Mouse (Mus musculus): ENCODE results near the gene Lmtk2. TPM values are rescaled to one million over a fixed set of nuclear protein-coding genes. Genes with fewer than 3 reads are reported as not detected.

Lmtk2 gene
- polyA plus RNA-seq, 1 experiment from 2014 or later: 7.1 TPM

DNA sequence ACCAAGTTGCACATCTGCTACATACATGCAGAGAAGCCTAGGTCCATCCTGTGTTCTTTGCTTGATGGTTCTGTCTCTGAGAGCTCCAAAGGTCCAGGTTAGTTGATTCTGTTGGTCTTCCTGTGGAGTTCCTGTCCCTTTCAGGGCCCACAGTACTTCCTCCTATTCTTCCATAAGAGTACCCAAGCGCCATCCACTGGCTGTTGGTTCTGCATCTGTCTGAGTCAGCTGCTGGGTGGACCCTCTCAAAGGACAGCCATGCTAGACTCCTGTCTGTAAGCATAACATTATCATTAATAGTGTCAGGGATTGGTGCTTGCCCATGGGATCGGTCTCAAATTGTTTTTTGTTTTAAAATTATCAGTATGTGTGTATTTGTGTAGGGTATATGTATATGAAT, 13.8 kb downstream of the Lmtk2 start:
- Histone ChIP-seq H3K36me3 (no peaks in the 10 kb centered on the region), H3K9ac (no peak overlapping the region), H3K9me3 (no peaks in the 10 kb centered on the region), H3K4me1 (replicated peaks) (peaks cover 13% of the 10 kb centered on the region), H3K4me2 (no peak overlapping the region), H3K27me3 (no peaks in the 10 kb centered on the region), H3K4me3 (no peak overlapping the region), H3K27ac (replicated peaks) (no peak overlapping the region)
- WGBS: 85% methylated on average over 2 of the region's 2 CpGs
- no peak for ATAC-seq (ENCODE audit: low read depth)

DNA sequence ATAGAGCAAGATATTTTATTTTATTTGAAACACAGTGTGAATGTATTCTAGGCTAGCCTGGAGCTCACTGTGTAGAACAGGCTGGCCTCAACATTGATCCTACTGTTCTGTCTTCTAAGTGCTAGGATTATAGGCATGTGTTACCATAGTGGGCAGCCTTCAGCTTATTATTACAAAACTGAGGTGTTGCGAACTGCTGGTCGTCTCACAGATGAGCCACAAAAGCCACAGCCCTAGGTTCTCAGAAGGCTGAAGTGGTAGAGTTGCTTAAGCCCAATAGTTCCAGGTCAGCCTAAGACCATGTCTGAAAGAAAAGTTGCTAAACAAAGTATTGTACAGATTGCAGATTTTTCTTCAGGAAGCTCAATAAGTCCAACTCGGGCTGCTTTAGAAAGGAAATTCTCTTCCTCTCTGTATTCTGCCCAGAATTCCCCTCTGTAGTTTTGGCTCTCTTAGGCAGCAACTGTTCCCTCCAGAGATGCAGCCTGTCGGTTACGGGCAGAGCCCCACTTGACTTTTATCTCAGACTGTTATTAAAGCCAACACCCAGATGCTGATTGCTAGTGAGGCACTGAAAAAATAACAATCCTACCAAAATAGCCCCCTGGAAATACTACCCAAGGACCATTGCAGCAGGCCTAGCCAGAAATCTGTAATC, 14.9 kb downstream of the Lmtk2 start:
- no peak overlapping the region for H3K4me2 ChIP-seq
- WGBS: 84% methylated on average over 5 of the region's 5 CpGs
- ATAC-seq (ENCODE audit: low read depth): no peak

DNA sequence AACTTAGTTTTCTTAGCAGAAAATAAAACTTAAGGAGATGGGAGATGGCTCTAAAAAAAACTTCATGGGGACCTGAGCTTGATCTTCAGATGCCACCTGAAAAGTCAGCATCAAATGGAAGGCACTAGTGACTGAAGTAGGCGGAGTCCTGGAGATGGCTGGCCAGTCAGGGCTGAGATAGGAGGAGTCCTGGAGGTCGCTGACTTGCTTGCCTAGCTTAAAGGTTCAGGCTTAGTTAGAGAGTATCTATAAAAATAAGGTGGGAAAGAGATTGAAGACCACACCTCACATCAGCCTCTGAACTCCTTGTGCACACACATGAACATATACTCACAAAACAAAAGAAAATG, 15.4 kb downstream of the Lmtk2 start:
- no peak overlapping the region for H3K4me3 ChIP-seq
- no peak for ATAC-seq (ENCODE audit: low read depth)
- no peak overlapping the region for H3K4me2 ChIP-seq
- H3K36me3 ChIP-seq: no peaks in the 10 kb centered on the region
- H3K27me3 ChIP-seq: no peaks in the 10 kb centered on the region
- peaks cover 13% of the 10 kb centered on the region for H3K4me1 ChIP-seq (replicated peaks)
- no peaks in the 10 kb centered on the region for H3K9me3 ChIP-seq
- WGBS: 82% methylated on average over 2 of the region's 2 CpGs
- H3K27ac ChIP-seq (replicated peaks): no peak overlapping the region
- no peak overlapping the region for H3K9ac ChIP-seq

More for the DNA sequence above, 14.9 kb downstream of the Lmtk2 start:
- Histone ChIP-seq H3K27me3 (no peaks in the 10 kb centered on the region), H3K4me1 (replicated peaks) (peaks cover 13% of the 10 kb centered on the region), H3K4me3 (no peak overlapping the region), H3K36me3 (no peaks in the 10 kb centered on the region), H3K27ac (replicated peaks) (no peak overlapping the region), H3K9ac (no peak overlapping the region), H3K9me3 (no peaks in the 10 kb centered on the region)

DNA sequence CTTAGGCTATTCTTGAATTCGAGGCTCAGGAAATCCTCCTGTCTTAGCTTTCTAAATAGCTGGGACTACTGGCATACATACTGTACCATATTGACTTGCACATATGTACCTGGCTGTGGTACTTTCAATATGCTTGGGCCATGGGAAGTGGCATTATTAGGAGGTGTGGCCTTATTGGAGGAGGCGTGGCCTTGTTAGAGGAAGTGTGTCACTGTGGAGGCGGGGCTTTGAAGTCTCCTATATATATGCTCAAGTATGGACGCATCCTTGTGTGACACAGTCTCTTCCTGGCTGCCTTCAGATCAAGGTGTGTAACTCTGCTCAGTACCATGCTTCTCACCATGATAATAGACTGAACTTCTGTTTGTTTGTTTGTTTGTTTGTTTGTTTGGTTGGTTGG, 18.0 kb downstream of the Lmtk2 start:
- Histone ChIP-seq H3K4me3 (no peak overlapping the region), H3K4me1 (replicated peaks) (no peaks in the 10 kb centered on the region), H3K27me3 (no peaks in the 10 kb centered on the region), H3K36me3 (no peaks in the 10 kb centered on the region), H3K9me3 (no peaks in the 10 kb centered on the region), H3K27ac (replicated peaks) (no peak overlapping the region), H3K9ac (no peak overlapping the region), H3K4me2 (no peak overlapping the region)
- ATAC-seq (ENCODE audit: low read depth): no peak
- 98% methylated on average over 4 of the region's 4 CpGs for WGBS

DNA sequence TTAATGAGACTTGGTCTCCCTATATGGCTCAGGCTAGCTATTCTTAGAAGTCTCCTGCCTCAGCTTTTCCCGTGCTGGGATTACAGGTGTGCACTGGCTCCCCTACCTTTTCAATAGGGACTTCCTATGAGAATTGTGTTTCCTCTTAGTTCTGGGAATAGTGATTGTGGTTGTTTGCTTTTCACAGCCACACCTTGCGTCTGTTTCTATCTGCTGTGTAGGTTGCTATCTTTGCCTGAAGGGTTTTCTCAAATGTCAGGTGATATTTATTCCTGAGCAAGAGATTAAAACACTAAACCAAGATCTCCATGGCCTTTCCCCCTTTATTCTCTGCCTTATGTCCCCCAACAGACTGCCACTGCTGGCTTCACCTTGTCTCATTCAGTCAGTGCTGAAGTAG, 19.1 kb downstream of the Lmtk2 start:
- Histone ChIP-seq H3K4me2 (no peak overlapping the region), H3K9ac (no peak overlapping the region), H3K4me3 (no peak overlapping the region), H3K4me1 (replicated peaks) (no peaks in the 10 kb centered on the region), H3K27me3 (no peaks in the 10 kb centered on the region), H3K27ac (replicated peaks) (no peak overlapping the region), H3K9me3 (no peaks in the 10 kb centered on the region), H3K36me3 (no peaks in the 10 kb centered on the region)
- WGBS: 88% methylated on average over 2 of the region's 2 CpGs
- no peak for ATAC-seq (ENCODE audit: low read depth)

DNA sequence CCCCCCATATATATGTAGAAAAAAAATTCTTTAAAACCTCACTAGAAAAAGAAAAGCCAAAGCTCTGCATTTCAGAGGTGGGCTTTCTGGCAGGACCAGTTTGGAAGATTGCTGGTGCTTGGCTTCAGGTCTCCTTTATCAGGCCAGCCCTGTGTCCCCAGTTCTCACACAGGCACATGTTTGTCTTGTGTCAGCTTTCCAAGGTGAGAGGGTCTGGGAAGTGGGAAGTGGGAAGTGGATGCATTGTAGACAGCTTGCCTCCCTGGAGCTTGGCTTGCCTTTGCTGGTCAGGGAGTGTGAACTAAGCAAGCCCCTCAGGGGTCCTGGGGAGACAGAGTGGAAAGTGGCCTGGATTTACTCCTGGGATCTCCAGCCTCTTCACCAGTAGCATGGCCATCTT, 21.3 kb downstream of the Lmtk2 start:
- H3K27me3 ChIP-seq: no peaks in the 10 kb centered on the region
- no peak overlapping the region for H3K9ac ChIP-seq
- H3K36me3 ChIP-seq: no peaks in the 10 kb centered on the region
- no peak overlapping the region for H3K4me2 ChIP-seq
- no peaks in the 10 kb centered on the region for H3K9me3 ChIP-seq
- ATAC-seq (ENCODE audit: low read depth): no peak
- H3K4me3 ChIP-seq: no peak overlapping the region
- peaks cover 15% of the 10 kb centered on the region for H3K4me1 ChIP-seq (replicated peaks)
- H3K27ac ChIP-seq (replicated peaks): no peak overlapping the region

DNA sequence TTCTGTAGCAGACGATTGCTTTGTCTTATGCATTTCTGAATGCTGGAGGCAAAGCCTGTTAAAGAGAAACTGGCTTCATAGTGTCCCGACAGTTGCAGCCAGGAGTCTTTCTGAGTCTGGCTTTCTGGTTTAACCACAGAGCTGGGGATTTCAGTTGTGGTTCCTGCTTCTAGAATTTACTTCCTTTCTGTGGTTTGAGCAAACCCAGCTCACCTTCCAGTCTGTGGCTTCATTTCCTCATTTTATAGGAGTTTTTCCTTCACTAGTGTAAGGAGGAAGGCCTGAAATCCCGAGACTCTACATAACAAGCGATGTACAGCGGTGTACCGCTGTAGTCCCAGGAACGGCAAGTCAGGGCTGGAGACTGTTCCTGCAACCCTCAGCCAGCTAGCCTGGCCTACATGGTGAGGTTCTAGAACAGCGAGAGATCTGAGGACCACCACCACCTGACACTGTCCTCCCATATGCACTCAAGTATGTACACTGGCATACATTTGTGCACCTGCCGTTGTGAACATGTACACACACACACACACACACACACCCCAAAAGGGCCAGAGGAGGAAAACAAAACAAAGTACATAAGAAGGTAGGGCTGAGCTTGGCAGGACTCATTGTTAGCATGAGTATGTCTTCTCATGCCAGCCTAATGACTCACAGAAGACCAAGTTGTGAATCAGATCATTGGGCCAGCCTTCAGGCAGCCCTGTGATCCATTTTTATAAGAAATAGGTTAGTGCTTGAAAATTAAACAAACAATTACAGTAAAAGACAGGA, 25.9 kb downstream of the Lmtk2 start:
- no peak overlapping the region for H3K4me2 ChIP-seq
- H3K9ac ChIP-seq: no peak overlapping the region
- peaks cover 24% of the 10 kb centered on the region for H3K4me1 ChIP-seq (replicated peaks)
- H3K4me3 ChIP-seq: no peak overlapping the region
- H3K36me3 ChIP-seq: peaks cover 13% of the 10 kb centered on the region
- no peaks in the 10 kb centered on the region for H3K27me3 ChIP-seq
- 82% methylated on average over 9 of the region's 9 CpGs for WGBS
- no peak for ATAC-seq (ENCODE audit: low read depth)
- no peaks in the 10 kb centered on the region for H3K9me3 ChIP-seq
- no peak overlapping the region for H3K27ac ChIP-seq (replicated peaks)

DNA sequence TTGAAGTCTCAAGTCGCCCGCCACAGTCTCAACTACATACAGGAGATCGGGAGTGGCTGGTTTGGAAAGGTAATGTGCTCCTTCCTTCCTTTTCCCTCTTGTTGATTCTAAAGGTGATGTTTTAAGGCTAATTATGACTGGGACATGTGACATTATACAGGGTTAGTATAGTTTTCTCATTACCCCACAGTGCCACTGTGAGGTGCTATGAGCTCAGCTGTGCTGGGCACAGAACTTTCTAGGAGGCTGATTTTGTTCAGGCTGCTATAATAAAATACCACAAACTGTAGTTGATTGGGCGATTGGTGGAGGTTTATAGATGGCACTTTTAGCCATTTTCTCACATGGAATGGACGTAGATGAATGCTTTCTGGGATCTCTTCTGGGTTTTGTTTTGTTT, 43.3 kb downstream of the Lmtk2 start:
- H3K4me1 ChIP-seq (replicated peaks): no peaks in the 10 kb centered on the region
- H3K27ac ChIP-seq (replicated peaks): no peak overlapping the region
- H3K4me2 ChIP-seq: no peak overlapping the region
- WGBS: 96% methylated on average over 5 of the region's 5 CpGs
- H3K9me3 ChIP-seq: no peaks in the 10 kb centered on the region
- no peak overlapping the region for H3K9ac ChIP-seq
- H3K4me3 ChIP-seq: no peak overlapping the region
- no peak for ATAC-seq (ENCODE audit: low read depth)
- H3K27me3 ChIP-seq: no peaks in the 10 kb centered on the region
- peaks cover 54% of the 10 kb centered on the region for H3K36me3 ChIP-seq

DNA sequence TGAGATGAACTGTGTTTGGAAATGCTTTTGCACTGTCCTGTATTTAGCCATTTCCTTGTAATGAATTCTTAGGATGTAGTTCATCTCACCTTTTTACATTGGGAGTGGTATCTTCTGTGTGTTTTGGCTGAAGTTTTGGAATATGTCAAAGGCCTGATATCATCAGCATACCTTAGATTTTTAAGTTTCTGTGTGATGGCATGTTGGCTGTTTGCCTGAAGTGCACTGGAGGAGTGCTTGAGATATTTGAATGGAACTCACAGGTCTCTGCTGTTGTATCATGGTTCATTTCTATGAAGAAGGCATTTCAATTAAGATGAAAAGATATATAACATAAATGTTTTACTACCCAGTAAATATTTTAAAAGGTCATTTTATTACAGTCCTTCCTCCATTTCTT, 46.7 kb downstream of the Lmtk2 start:
- no peak overlapping the region for H3K4me3 ChIP-seq
- peaks cover 71% of the 10 kb centered on the region for H3K36me3 ChIP-seq
- no peak overlapping the region for H3K27ac ChIP-seq (replicated peaks)
- H3K27me3 ChIP-seq: no peaks in the 10 kb centered on the region
- no peaks in the 10 kb centered on the region for H3K9me3 ChIP-seq
- no peak overlapping the region for H3K4me2 ChIP-seq
- no peak overlapping the region for H3K9ac ChIP-seq
- no peaks in the 10 kb centered on the region for H3K4me1 ChIP-seq (replicated peaks)
- ATAC-seq (ENCODE audit: low read depth): no peak

DNA sequence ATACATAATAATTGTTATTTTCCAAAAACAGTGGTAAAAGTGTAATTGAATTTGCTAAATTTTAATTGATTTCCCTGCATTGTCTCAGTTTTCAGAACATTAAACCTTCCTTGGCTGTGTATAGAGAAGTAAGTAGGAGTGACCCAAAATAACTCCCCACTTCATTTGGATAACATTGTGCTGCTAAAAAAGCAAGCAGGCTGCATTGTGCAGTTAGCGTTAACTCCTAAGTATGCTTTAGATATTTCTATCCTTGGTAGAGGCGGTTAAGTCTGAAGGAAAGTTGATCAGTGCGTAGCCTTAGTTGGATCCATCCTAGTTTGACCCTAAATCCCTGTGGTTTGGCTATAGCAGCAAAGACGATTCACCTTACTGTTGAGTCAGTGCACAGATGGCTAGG, 49.3 kb downstream of the Lmtk2 start:
- WGBS: 95% methylated on average over 4 of the region's 4 CpGs
- Histone ChIP-seq H3K9ac (no peak overlapping the region), H3K4me3 (no peak overlapping the region), H3K36me3 (peaks cover 61% of the 10 kb centered on the region), H3K4me1 (replicated peaks) (no peaks in the 10 kb centered on the region), H3K9me3 (no peaks in the 10 kb centered on the region), H3K27me3 (no peaks in the 10 kb centered on the region), H3K27ac (replicated peaks) (no peak overlapping the region), H3K4me2 (no peak overlapping the region)
- ATAC-seq (ENCODE audit: low read depth): no peak

DNA sequence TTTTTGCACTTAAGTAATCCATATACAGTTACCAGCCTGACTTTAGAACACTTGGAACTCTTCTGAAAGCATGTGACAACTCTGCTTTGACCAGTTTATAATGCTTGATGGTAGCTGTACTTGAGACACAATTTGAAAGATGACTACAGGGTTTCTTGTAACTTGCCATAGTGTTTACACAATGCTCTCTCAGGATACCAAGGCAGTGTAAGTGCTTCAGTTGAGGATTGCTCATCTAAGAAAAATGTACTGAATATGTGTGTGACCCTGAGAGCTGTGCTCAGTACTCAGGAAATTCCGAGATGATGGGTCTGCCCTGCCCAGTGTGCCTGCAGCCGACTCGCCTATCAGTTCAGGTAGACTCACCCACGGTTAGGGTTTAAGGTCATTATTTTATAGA, 51.0 kb downstream of the Lmtk2 start:
- Histone ChIP-seq H3K9ac (no peak overlapping the region), H3K27me3 (no peaks in the 10 kb centered on the region), H3K27ac (replicated peaks) (no peak overlapping the region), H3K4me2 (no peak overlapping the region), H3K36me3 (peaks cover 47% of the 10 kb centered on the region), H3K9me3 (no peaks in the 10 kb centered on the region), H3K4me1 (replicated peaks) (no peaks in the 10 kb centered on the region), H3K4me3 (no peak overlapping the region)
- 89% methylated on average over 4 of the region's 4 CpGs for WGBS
- no peak for ATAC-seq (ENCODE audit: low read depth)

DNA sequence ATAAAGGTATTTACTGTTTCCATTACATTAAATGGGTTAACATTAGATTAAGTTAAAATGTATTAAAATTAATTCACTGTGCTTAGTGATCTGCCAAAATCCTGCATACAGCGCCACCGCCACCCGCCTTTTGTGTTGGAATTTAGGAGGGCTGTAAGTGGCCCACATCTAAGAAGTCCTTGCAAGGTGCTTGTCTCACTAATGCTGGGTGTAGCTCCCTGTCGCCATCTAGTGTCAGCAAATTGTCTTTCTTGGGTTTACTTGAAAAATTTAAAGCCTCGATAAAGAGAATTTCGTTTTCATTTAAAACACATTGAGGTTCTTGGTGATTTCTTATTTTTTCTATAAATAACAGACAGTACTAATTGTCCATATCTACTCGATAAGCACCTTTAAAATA, 54.3 kb downstream of the Lmtk2 start:
- Histone ChIP-seq H3K27me3 (no peaks in the 10 kb centered on the region), H3K27ac (replicated peaks) (no peak overlapping the region), H3K4me2 (no peak overlapping the region), H3K4me1 (replicated peaks) (peaks cover 13% of the 10 kb centered on the region), H3K4me3 (no peak overlapping the region), H3K9me3 (no peaks in the 10 kb centered on the region), H3K36me3 (peaks cover 53% of the 10 kb centered on the region), H3K9ac (no peak overlapping the region)
- 38% methylated on average over 7 of the region's 7 CpGs for WGBS
- peak; percentile 55; the same call in 1 of the 2 replicates for ATAC-seq (ENCODE audit: low read depth)

DNA sequence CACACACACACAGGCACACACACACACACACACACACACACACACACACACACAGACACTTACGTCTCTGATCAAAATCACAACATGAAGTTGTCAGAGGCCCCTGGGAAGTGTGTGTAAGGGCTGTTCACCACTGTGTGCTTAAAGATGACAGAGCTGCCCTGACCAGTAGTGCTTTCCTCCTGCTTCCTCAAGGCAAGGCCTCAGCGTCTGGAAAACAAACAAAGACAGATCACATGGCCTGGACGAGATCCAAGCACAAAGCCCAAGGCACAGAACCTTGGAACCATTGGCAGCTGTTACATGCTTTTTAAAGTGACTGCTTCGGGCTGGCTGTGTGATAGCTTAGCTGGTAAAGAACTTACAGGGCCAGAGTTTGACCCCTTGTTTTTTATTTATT, 58.4 kb downstream of the Lmtk2 start:
- 20% methylated on average over 4 of the region's 4 CpGs for WGBS
- no peaks in the 10 kb centered on the region for H3K9me3 ChIP-seq
- H3K4me3 ChIP-seq: no peak overlapping the region
- ATAC-seq (ENCODE audit: low read depth): peak; percentile 74
- peaks cover 43% of the 10 kb centered on the region for H3K36me3 ChIP-seq
- peak overlapping the region; percentile 77 for H3K27ac ChIP-seq (replicated peaks)
- H3K27me3 ChIP-seq: no peaks in the 10 kb centered on the region
- H3K9ac ChIP-seq: no peak overlapping the region
- H3K4me1 ChIP-seq (replicated peaks): peaks cover 14% of the 10 kb centered on the region
- H3K4me2 ChIP-seq: no peak overlapping the region

All from neural tube, embryonic 13.5 days (tissue).